10 mouse cellular contexts compared by ENCODE assay signal in genomic region chr12:76820615-76821014, GRCm38 (mm10). TPM values are rescaled to one million over a fixed set of nuclear protein-coding genes. Genes with fewer than 3 reads are reported as not detected.
DNase-seq lines count a peak whose midpoint lies in the region; ATAC-seq and TF ChIP-seq lines count a peak whose summit lies in the region.
"Had no signal": no experiment of that assay in that cellular context is flagged by ENCODE, and none has a peak within 500 bp of the region (broad histone marks: within the 10 kb centered on the region; RNA-seq: fewer than 3 reads in every experiment).

No protein-coding gene starts in this region.

- no peak overlapping the region for H3K4me3 ChIP-seq in heart, embryonic 11.5 days (ENCODE audit: low read depth, low read length)
- H3K4me3 ChIP-seq in embryonic facial prominence, embryonic 13.5 days = peak overlapping the region; percentile 75; the same call in 1 of the 2 replicates
- H3K4me3 ChIP-seq in hindbrain, postnatal 0 days (ENCODE audit: low read length) = peak overlapping the region; percentile 72
- H3K4me3 ChIP-seq in neural tube, embryonic 11.5 days (ENCODE audit: low read depth, low read length) = no peak overlapping the region
- H3K4me3 ChIP-seq: myocyte had no signal

- H3K36me3 ChIP-seq in heart, embryonic 11.5 days (ENCODE audit: control insufficient read depth, insufficient read depth, low read length) = no peaks in the 10 kb centered on the region
- H3K36me3 ChIP-seq in embryonic facial prominence, embryonic 13.5 days = no peaks in the 10 kb centered on the region
- no peaks in the 10 kb centered on the region for H3K36me3 ChIP-seq in hindbrain, postnatal 0 days (ENCODE audit: insufficient read depth, low read length)
- no peaks in the 10 kb centered on the region for H3K36me3 ChIP-seq in neural tube, embryonic 11.5 days (ENCODE audit: control insufficient read depth, insufficient read depth, low read length)

- H3K9me3 ChIP-seq in heart, embryonic 11.5 days (replicated peaks; ENCODE audit: control insufficient read depth, low read length) = no peaks in the 10 kb centered on the region
- H3K9me3 ChIP-seq in embryonic facial prominence, embryonic 13.5 days = no peaks in the 10 kb centered on the region
- H3K9me3 ChIP-seq in hindbrain, postnatal 0 days (ENCODE audit: low read length) = no peaks in the 10 kb centered on the region
- H3K9me3 ChIP-seq in neural tube, embryonic 11.5 days (ENCODE audit: control insufficient read depth, low read length) = no peaks in the 10 kb centered on the region

- H3K9ac ChIP-seq in heart, embryonic 11.5 days (ENCODE audit: low read depth, low read length) = peak overlapping the region; percentile 23; the same call in 1 of the 2 replicates
- H3K9ac ChIP-seq in embryonic facial prominence, embryonic 13.5 days = no peak overlapping the region
- peak overlapping the region; percentile 87; the same call in 1 of the 2 replicates for H3K9ac ChIP-seq in hindbrain, postnatal 0 days (replicated peaks; ENCODE audit: low read length)
- no peak overlapping the region for H3K9ac ChIP-seq in neural tube, embryonic 11.5 days (ENCODE audit: low read length)

- no peak overlapping the region for H3K4me2 ChIP-seq in heart, embryonic 11.5 days
- H3K4me2 ChIP-seq in embryonic facial prominence, embryonic 13.5 days = peak overlapping the region; percentile 83
- peak overlapping the region; percentile 80 for H3K4me2 ChIP-seq in hindbrain, postnatal 0 days (ENCODE audit: low read depth, low read length)
- H3K4me2 ChIP-seq in neural tube, embryonic 11.5 days (ENCODE audit: low read depth) = peak overlapping the region; percentile 20; the same call in 1 of the 2 replicates

- H3K27ac ChIP-seq in heart, embryonic 11.5 days (ENCODE audit: low read depth, low read length) = no peak overlapping the region
- H3K27ac ChIP-seq in embryonic facial prominence, embryonic 13.5 days = peak overlapping the region; percentile 39; the same call in 1 of the 2 replicates
- peak overlapping the region; percentile 85; the same call in 1 of the 2 replicates for H3K27ac ChIP-seq in hindbrain, postnatal 0 days
- no peak overlapping the region for H3K27ac ChIP-seq in neural tube, embryonic 11.5 days (ENCODE audit: low read depth, low read length)

- ATAC-seq in heart, embryonic 11.5 days (replicated peaks; ENCODE audit: insufficient number of reproducible peaks, low FRiP score, low TSS enrichment) = no peak
- ATAC-seq in embryonic facial prominence, embryonic 13.5 days (ENCODE audit: insufficient number of reproducible peaks, insufficient read depth, low FRiP score, low TSS enrichment, low read depth) = no peak
- no peak for ATAC-seq in hindbrain, postnatal 0 days
- ATAC-seq in neural tube, embryonic 11.5 days (ENCODE audit: insufficient read depth, low FRiP score, low TSS enrichment) = no peak

- no peak for DNase-seq in heart, postnatal 4 days
- no peak for DNase-seq in hindbrain, postnatal 0 days (ENCODE audit: low spot score)
- DNase-seq in neural tube, embryonic 11.5 days (ENCODE audit: low spot score) = peak; percentile 33
- no peak for DNase-seq in right cerebral cortex, postnatal 14 days
- DNase-seq in urinary bladder, postnatal 25 days (ENCODE audit: low spot score) = no peak
- no peak for DNase-seq in gastrocnemius, postnatal 25 days

- H3K27me3 ChIP-seq in heart, embryonic 11.5 days (ENCODE audit: control insufficient read depth, insufficient read depth, low read length) = peaks cover 34% of the 10 kb centered on the region
- H3K27me3 ChIP-seq in embryonic facial prominence, embryonic 13.5 days = peaks cover 40% of the 10 kb centered on the region
- H3K27me3 ChIP-seq in hindbrain, postnatal 0 days (ENCODE audit: insufficient read depth, low read length) = no peaks in the 10 kb centered on the region
- H3K27me3 ChIP-seq in neural tube, embryonic 11.5 days (ENCODE audit: control insufficient read depth, insufficient read depth, low read length) = peaks cover 9% of the 10 kb centered on the region; the same call in 1 of the 2 replicates

- no peak for TF ChIP-seq CTCF in hindbrain, postnatal 0 days (IDR thresholded peaks at IDR 0.05; ENCODE audit: low read depth)

- 40% methylated on average over 4 of the region's 4 CpGs for WGBS in heart, embryonic 11.5 days (ENCODE audit: insufficient replicate concordance)
- 46% methylated on average over 4 of the region's 4 CpGs for WGBS in embryonic facial prominence, embryonic 13.5 days
- WGBS in hindbrain, postnatal 0 days = 42% methylated on average over 4 of the region's 4 CpGs
- WGBS in neural tube, embryonic 11.5 days = 53% methylated on average over 4 of the region's 4 CpGs

- H3K4me1 ChIP-seq in heart, embryonic 11.5 days (ENCODE audit: control insufficient read depth, insufficient read depth, low read length) = 0 out of 2 replicates have a peak, but pooled peaks cover 2% of the 10 kb centered on the region
- H3K4me1 ChIP-seq in embryonic facial prominence, embryonic 13.5 days = peaks cover 52% of the 10 kb centered on the region
- peaks cover 27% of the 10 kb centered on the region for H3K4me1 ChIP-seq in hindbrain, postnatal 0 days (ENCODE audit: insufficient read depth, low read length)
- H3K4me1 ChIP-seq in neural tube, embryonic 11.5 days (ENCODE audit: control insufficient read depth, insufficient read depth, low read length) = peaks cover 7% of the 10 kb centered on the region

RNA-seq across cellular contexts. Expression of gene Rab15, which starts 2.1 kb away (rescaled TPM):
- polyA plus RNA-seq in heart, embryonic 11.5 days (2014; fragmentation: Nextera tagmentation; extraction: Ambion mirVana) = 1.5 and 1.8 TPM in 2 replicates
- 1 to 10 TPM; 2.6 to 3.6 TPM for total RNA-seq in heart, postnatal 4 days (2021)
- 27.1 and 32.2 TPM in 2 replicates for polyA plus RNA-seq in embryonic facial prominence, embryonic 13.5 days (2015; fragmentation: Nextera tagmentation; extraction: Ambion mirVana)
- total RNA-seq in hindbrain, postnatal 0 days (2014; rRNA removed) = 86.8 and 110 TPM in 2 replicates
- 53.9 and 56.5 TPM in 2 replicates for polyA plus RNA-seq in hindbrain, postnatal 0 days (2015; fragmentation: Nextera tagmentation; extraction: Ambion mirVana)
- polyA plus RNA-seq in neural tube, embryonic 11.5 days (2014; fragmentation: Nextera tagmentation; extraction: Ambion mirVana) = 14.2 and 14.7 TPM in 2 replicates
- total RNA-seq in gastrocnemius, postnatal 25 days (2021) = 1 to 10 TPM; 5.2 to 7.6 TPM
- total RNA-seq: liver, adult 2 months had no signal
- polyA plus RNA-seq: liver, adult 2 months had no signal

RNA-seq across cellular contexts. Expression of gene Gpx2, which starts 25.3 kb away (rescaled TPM):
- polyA plus RNA-seq in heart, embryonic 11.5 days (2014; fragmentation: Nextera tagmentation; extraction: Ambion mirVana) = 0.36 TPM in 1 of 2 replicates, not detected in the other
- total RNA-seq in heart, postnatal 4 days (2021) = not detected
- polyA plus RNA-seq in embryonic facial prominence, embryonic 13.5 days (2015; fragmentation: Nextera tagmentation; extraction: Ambion mirVana) = 0.97 and 2.5 TPM in 2 replicates
- total RNA-seq in hindbrain, postnatal 0 days (2014; rRNA removed) = not detected in 2 replicates
- polyA plus RNA-seq in hindbrain, postnatal 0 days (2015; fragmentation: Nextera tagmentation; extraction: Ambion mirVana) = 0.16 and 0.30 TPM in 2 replicates
- polyA plus RNA-seq in neural tube, embryonic 11.5 days (2014; fragmentation: Nextera tagmentation; extraction: Ambion mirVana) = not detected in 2 replicates
- total RNA-seq in gastrocnemius, postnatal 25 days (2021) = not detected
- polyA plus RNA-seq: myocyte had no signal

RNA-seq across cellular contexts. Expression of gene Fntb, which starts 55.2 kb away (rescaled TPM):
- 30.7 and 34.2 TPM in 2 replicates for polyA plus RNA-seq in heart, embryonic 11.5 days (2014; fragmentation: Nextera tagmentation; extraction: Ambion mirVana)
- total RNA-seq in heart, postnatal 4 days (2021) = 10 to 100 TPM; 18.4 to 20.7 TPM
- polyA plus RNA-seq in embryonic facial prominence, embryonic 13.5 days (2015; fragmentation: Nextera tagmentation; extraction: Ambion mirVana) = 41.5 and 41.8 TPM in 2 replicates
- total RNA-seq in hindbrain, postnatal 0 days (2014; rRNA removed) = 31.3 and 33.2 TPM in 2 replicates
- 35.0 and 36.2 TPM in 2 replicates for polyA plus RNA-seq in hindbrain, postnatal 0 days (2015; fragmentation: Nextera tagmentation; extraction: Ambion mirVana)
- polyA plus RNA-seq in neural tube, embryonic 11.5 days (2014; fragmentation: Nextera tagmentation; extraction: Ambion mirVana) = 48.8 and 49.3 TPM in 2 replicates
- 10 to 100 TPM; 11.3 to 13.2 TPM for total RNA-seq in gastrocnemius, postnatal 25 days (2021)

RNA-seq across cellular contexts. Expression of gene Churc1, which starts 55.3 kb away (rescaled TPM):
- polyA plus RNA-seq in heart, embryonic 11.5 days (2014; fragmentation: Nextera tagmentation; extraction: Ambion mirVana) = 146 and 148 TPM in 2 replicates
- 10 to 100 TPM; 83.0 to 86.7 TPM for total RNA-seq in heart, postnatal 4 days (2021)
- 90.1 and 96.4 TPM in 2 replicates for polyA plus RNA-seq in embryonic facial prominence, embryonic 13.5 days (2015; fragmentation: Nextera tagmentation; extraction: Ambion mirVana)
- 46.8 and 51.0 TPM in 2 replicates for total RNA-seq in hindbrain, postnatal 0 days (2014; rRNA removed)
- polyA plus RNA-seq in hindbrain, postnatal 0 days (2015; fragmentation: Nextera tagmentation; extraction: Ambion mirVana) = 137 and 164 TPM in 2 replicates
- polyA plus RNA-seq in neural tube, embryonic 11.5 days (2014; fragmentation: Nextera tagmentation; extraction: Ambion mirVana) = 104 and 105 TPM in 2 replicates
- total RNA-seq in gastrocnemius, postnatal 25 days (2021) = 10 to 100 TPM; 60.1 to 65.8 TPM

Comparison
In these comparisons a context has a peak if more than half of its experiments do, and no peak if none do; other contexts are left out.
1. H3K27ac ChIP-seq: peak in embryonic facial prominence, embryonic 13.5 days (single experiment) and hindbrain, postnatal 0 days (single experiment); none in heart, embryonic 11.5 days (single experiment) and neural tube, embryonic 11.5 days (single experiment).
2. H3K4me3 ChIP-seq: peak in embryonic facial prominence, embryonic 13.5 days (single experiment) and hindbrain, postnatal 0 days (single experiment); none in heart, embryonic 11.5 days (single experiment) and neural tube, embryonic 11.5 days (single experiment).
3. H3K9ac ChIP-seq: peak in heart, embryonic 11.5 days (single experiment) and hindbrain, postnatal 0 days (single experiment); none in embryonic facial prominence, embryonic 13.5 days (single experiment) and neural tube, embryonic 11.5 days (single experiment).